Mouse (Mus musculus) spleen, adult 2 months (tissue): ENCODE data around the gene Rad18.

ENCODE experiments used
- CTCF ChIP-seq: fragments of 200-500 bp; IDR thresholded peaks from 2 replicates; pipeline ENCODE4 v1.5.1; 2011; ENCODE audit warnings: mild to moderate bottlenecking, inconsistent platforms; ENCODE audit not compliant: insufficient read depth, insufficient read length, insufficient replicate concordance; ENCODE audit errors: extremely low read depth
- POLR2A ChIP-seq: fragments of 200-500 bp; IDR thresholded peaks from 2 replicates; pipeline ENCODE4 v1.6.1; 2011; ENCODE audit warnings: low read depth, low read length, inconsistent platforms

GRCm38 (mm10) chr6:112628301-112628700 lies 68.2 kb downstream of the Rad18 start:
- TF ChIP-seq CTCF (no peak), POLR2A (no peak)
